Mouse (Mus musculus) spleen, postnatal 0 days (tissue): ENCODE results near the gene Olfr1055. TPM values are rescaled to one million over a fixed set of nuclear protein-coding genes. Genes with fewer than 3 reads are reported as not detected.

ENCODE experiments used
- polyA plus RNA-seq: library from polyadenylated mRNA; unstranded; fragments of >200 nt; fragmentation: Nextera tagmentation; extraction: Ambion mirVana; gene quantifications from 2 replicates; pipeline ENCODE4 v1.2.1, GENCODE M21; 2015

Gene Olfr1055
- not detected in 2 replicates for polyA plus RNA-seq

GRCm38 (mm10) chr2:86350184-86350583 lies at the start of gene Olfr1055:
Gene Olfr1055 (minus strand): TSS chr2:86350284.

GRCm38 (mm10) chr2:86388461-86388860 lies 38.4 kb upstream of the Olfr1055 start, which contains the start of gene Olfr1058:
Gene Olfr1058 (minus strand): TSS chr2:86388561.

GRCm38 (mm10) chr2:86378293-86378692 lies 28.2 kb upstream of the Olfr1055 start, which contains the start of gene Olfr1057:
Gene Olfr1057 (minus strand): TSS chr2:86378393.

GRCm38 (mm10) chr2:86362369-86362768 lies 12.3 kb upstream of the Olfr1055 start, which contains the start of gene Olfr1056:
Gene Olfr1056 (minus strand): TSS chr2:86362469.

GRCm38 (mm10) chr2:86335333-86335732 lies 14.8 kb downstream of the Olfr1055 start, which contains the start of gene Olfr1054:
Gene Olfr1054 (minus strand): TSS chr2:86335433.

GRCm38 (mm10) chr2:86315184-86315583 lies 34.9 kb downstream of the Olfr1055 start, which contains the start of gene Olfr1053:
Gene Olfr1053 (minus strand): TSS chr2:86315284.

Other genes with a start within 250 kb of the Olfr1055 start
- gene Olfr1039, start 214.4 kb downstream of the Olfr1055 start, polyA plus RNA-seq: not detected in 2 replicates
- gene Olfr1040, start 203.6 kb downstream of the Olfr1055 start, polyA plus RNA-seq: not detected in 2 replicates
- not detected in 2 replicates for gene Olfr1042, start 188.4 kb downstream of the Olfr1055 start, polyA plus RNA-seq
- gene Olfr1043, start 182.8 kb downstream of the Olfr1055 start, polyA plus RNA-seq: not detected in 2 replicates
- gene Olfr1044, start 172.5 kb downstream of the Olfr1055 start, polyA plus RNA-seq: 0.27 TPM in 1 of 2 replicates, not detected in the other
- gene Olfr52, start 164.6 kb downstream of the Olfr1055 start, polyA plus RNA-seq: not detected in 2 replicates
- gene Olfr1045, start 147.3 kb downstream of the Olfr1055 start, polyA plus RNA-seq: not detected in 2 replicates
- not detected in 2 replicates for gene Olfr1046, start 131.0 kb downstream of the Olfr1055 start, polyA plus RNA-seq
- not detected in 2 replicates for gene Olfr1047, start 118.9 kb downstream of the Olfr1055 start, polyA plus RNA-seq
- gene Olfr1048, start 110.0 kb downstream of the Olfr1055 start, polyA plus RNA-seq: not detected in 2 replicates
- not detected in 2 replicates for gene Olfr1049, start 92.0 kb downstream of the Olfr1055 start, polyA plus RNA-seq
- gene Olfr1051, start 71.2 kb downstream of the Olfr1055 start, polyA plus RNA-seq: not detected in 2 replicates
- gene Olfr1052, start 57.8 kb downstream of the Olfr1055 start, polyA plus RNA-seq: not detected in 2 replicates
- not detected in 2 replicates for gene Olfr1053, start 35.0 kb downstream of the Olfr1055 start, polyA plus RNA-seq
- not detected in 2 replicates for gene Olfr1054, start 14.9 kb downstream of the Olfr1055 start, polyA plus RNA-seq
- gene Olfr1056, start 12.2 kb upstream of the Olfr1055 start, polyA plus RNA-seq: not detected in 2 replicates
- gene Olfr1057, start 28.1 kb upstream of the Olfr1055 start, polyA plus RNA-seq: not detected in 2 replicates
- gene Olfr1058, start 38.3 kb upstream of the Olfr1055 start, polyA plus RNA-seq: not detected in 2 replicates
- gene Olfr1061, start 63.8 kb upstream of the Olfr1055 start, polyA plus RNA-seq: not detected in 2 replicates
- gene Olfr1062, start 76.5 kb upstream of the Olfr1055 start, polyA plus RNA-seq: not detected in 2 replicates
- gene Olfr1065, start 100.3 kb upstream of the Olfr1055 start, polyA plus RNA-seq: not detected in 2 replicates
- not detected in 2 replicates for gene Olfr1066, start 106.0 kb upstream of the Olfr1055 start, polyA plus RNA-seq
- gene Olfr228, start 137.1 kb upstream of the Olfr1055 start, polyA plus RNA-seq: not detected in 2 replicates
- not detected in 2 replicates for gene Olfr1076, start 158.2 kb upstream of the Olfr1055 start, polyA plus RNA-seq
- not detected in 2 replicates for gene Olfr1079, start 192.2 kb upstream of the Olfr1055 start, polyA plus RNA-seq
- gene Olfr1080, start 208.0 kb upstream of the Olfr1055 start, polyA plus RNA-seq: not detected in 2 replicates
- not detected in 2 replicates for gene Olfr1082, start 248.7 kb upstream of the Olfr1055 start, polyA plus RNA-seq